Mouse (Mus musculus) granulocyte monocyte progenitor cell, adult 5-6 weeks (primary cell): Measurements from ENCODE around the gene Mt4. TPM values are rescaled to one million over a fixed set of nuclear protein-coding genes. Genes with fewer than 3 reads are reported as not detected.
A peak's percentile ranks its signal among the peaks of the same experiment; 100 is the strongest.

Experiments
- ATAC-seq: replicated peaks from 2 replicates; pipeline ENCODE4 v1.8.0; 2016; ENCODE audit warnings: mild to moderate bottlenecking, moderate TSS enrichment, inconsistent platforms; ENCODE audit not compliant: poor library complexity, severe bottlenecking
- total RNA-seq, 2 experiments: library from RNA; stranded (forward) in 1 of 2; stranded (reverse) in 1 of 2; fragments of 200-712, 200-1000 nt in 1 of 2; fragments of >200 nt in 1 of 2; fragmentation: Nextera tagmentation in 1 of 2; gene quantifications; 2 replicates each; pipeline ENCODE4 v1.2.3; 2014 to 2017

Gene Mt4
- total RNA-seq, 2 experiments from 2014 or later = not detected

- ATAC-seq = no peak
Measured at GRCm38 (mm10) chr8:94177716-94178390, 40.9 kb downstream of the Mt4 start.

GRCm38 (mm10) chr8:94178857-94179712 lies 42.1 kb downstream of the Mt4 start, which contains the start of gene Mt1:
Gene Mt1, plus strand, starts transcription at chr8:94179082.
- ATAC-seq = peak; percentile 80

- peak; percentile 10 for ATAC-seq
Measured at GRCm38 (mm10) chr8:94179713-94180560, 42.9 kb downstream of the Mt4 start.

GRCm38 (mm10) chr8:94180561-94180908 lies 43.5 kb downstream of the Mt4 start:
- no peak for ATAC-seq

- ATAC-seq = no peak
Measured at GRCm38 (mm10) chr8:94182055-94182929, 45.3 kb downstream of the Mt4 start.

GRCm38 (mm10) chr8:94183117-94183516 lies 46.1 kb downstream of the Mt4 start:
- peak; percentile 67 for ATAC-seq

- no peak for ATAC-seq
Measured at GRCm38 (mm10) chr8:94184357-94184843, 47.4 kb downstream of the Mt4 start.

- no peak for ATAC-seq
Measured at GRCm38 (mm10) chr8:94185791-94186190, 48.8 kb downstream of the Mt4 start.

GRCm38 (mm10) chr8:94186542-94186941 lies 49.5 kb downstream of the Mt4 start:
- ATAC-seq = peak; percentile 13

- ATAC-seq = peak; percentile 26
Measured at GRCm38 (mm10) chr8:94187290-94188002, 50.4 kb downstream of the Mt4 start.

Other genes with a start within 250 kb of the Mt4 start
- gene Amfr, start 124.4 kb upstream of the Mt4 start, total RNA-seq (2014; fragmentation: Nextera tagmentation) = 32.8 and 34.2 TPM in 2 replicates
- 55.4 and 73.8 TPM in 2 replicates for gene Amfr, start 124.4 kb upstream of the Mt4 start, total RNA-seq (2017)
- gene Nudt21, start 100.2 kb upstream of the Mt4 start, total RNA-seq (2014; fragmentation: Nextera tagmentation) = 115 and 133 TPM in 2 replicates
- 140 and 162 TPM in 2 replicates for gene Nudt21, start 100.2 kb upstream of the Mt4 start, total RNA-seq (2017)
- 36.1 and 38.6 TPM in 2 replicates for gene Ogfod1, start 100.0 kb upstream of the Mt4 start, total RNA-seq (2014; fragmentation: Nextera tagmentation)
- 19.7 and 21.8 TPM in 2 replicates for gene Ogfod1, start 100.0 kb upstream of the Mt4 start, total RNA-seq (2017)
- 3.8 and 17.6 TPM in 2 replicates for gene Bbs2, start 38.3 kb upstream of the Mt4 start, total RNA-seq (2014; fragmentation: Nextera tagmentation)
- gene Bbs2, start 38.3 kb upstream of the Mt4 start, total RNA-seq (2017) = 5.1 and 15.6 TPM in 2 replicates
- not detected in 2 replicates for gene Mt3, start 15.4 kb downstream of the Mt4 start, total RNA-seq (2014; fragmentation: Nextera tagmentation)
- gene Mt3, start 15.4 kb downstream of the Mt4 start, total RNA-seq (2017) = not detected in 2 replicates
- gene Mt2, start 35.5 kb downstream of the Mt4 start, total RNA-seq (2014; fragmentation: Nextera tagmentation) = 0.82 and 4.7 TPM in 2 replicates
- 3.9 and 8.7 TPM in 2 replicates for gene Mt2, start 35.5 kb downstream of the Mt4 start, total RNA-seq (2017)
- gene Mt1, start 41.9 kb downstream of the Mt4 start, total RNA-seq (2014; fragmentation: Nextera tagmentation) = 120 and 175 TPM in 2 replicates
- gene Mt1, start 41.9 kb downstream of the Mt4 start, total RNA-seq (2017) = 233 and 290 TPM in 2 replicates
- 38.9 and 45.1 TPM in 2 replicates for gene Nup93, start 77.4 kb downstream of the Mt4 start, total RNA-seq (2014; fragmentation: Nextera tagmentation)
- gene Nup93, start 77.4 kb downstream of the Mt4 start, total RNA-seq (2017) = 45.5 and 46.0 TPM in 2 replicates
- gene Slc12a3, start 192.0 kb downstream of the Mt4 start, total RNA-seq (2014; fragmentation: Nextera tagmentation) = not detected in 2 replicates
- 0.26 TPM in 1 of 2 replicates, not detected in the other for gene Slc12a3, start 192.0 kb downstream of the Mt4 start, total RNA-seq (2017)
- 81.6 and 83.0 TPM in 2 replicates for gene Herpud1, start 249.2 kb downstream of the Mt4 start, total RNA-seq (2014; fragmentation: Nextera tagmentation)
- 80.3 and 95.4 TPM in 2 replicates for gene Herpud1, start 249.2 kb downstream of the Mt4 start, total RNA-seq (2017)